Mouse (Mus musculus) lung, embryonic 14.5 days (tissue): ENCODE results near the gene Spg11. TPM values are rescaled to one million over a fixed set of nuclear protein-coding genes. Genes with fewer than 3 reads are reported as not detected.

Experiments used
- ATAC-seq: fragments of 200-750 bp; cut with Nextera tagmentation; 2 replicates; pipeline ENCODE4 v1.8.0; 2017; ENCODE audit warnings: mild to moderate bottlenecking, moderate TSS enrichment, moderate library complexity; ENCODE audit not compliant: insufficient read depth
- DNase-seq: peaks from one replicate; pipeline ENCODE4 v3.0.0-alpha.2; 2015
- H3K27ac ChIP-seq: fragments of 300-500 bp; sonication (generic); 2 replicates; pipeline ENCODE4 v1.5.1; 2014; ENCODE audit warnings: low read depth, mild to moderate bottlenecking, moderate library complexity
- H3K27me3 ChIP-seq: fragments of 300-500 bp; sonication (generic); 2 replicates; pipeline ENCODE4 v1.6.1; 2014; ENCODE audit warnings: low read length, control low read depth; ENCODE audit not compliant: insufficient read depth
- H3K36me3 ChIP-seq: fragments of 300-500 bp; sonication (generic); 2 replicates; pipeline ENCODE4 v1.6.1; 2014; ENCODE audit warnings: control low read depth; ENCODE audit not compliant: insufficient read depth
- H3K4me1 ChIP-seq: fragments of 300-500 bp; sonication (generic); 2 replicates; pipeline ENCODE4 v1.6.1; 2014; ENCODE audit warnings: antibody characterized with exemption, control low read depth; ENCODE audit not compliant: insufficient read depth
- H3K4me2 ChIP-seq: fragments of 300-500 bp; sonication (generic); 2 replicates; pipeline ENCODE4 v1.6.1; 2014; ENCODE audit warnings: mild to moderate bottlenecking
- H3K4me3 ChIP-seq: fragments of 300-500 bp; sonication (generic); 2 replicates; pipeline ENCODE4 v1.5.1; 2014; ENCODE audit warnings: low read depth, low read length
- H3K9ac ChIP-seq: fragments of 300-500 bp; sonication (generic); 2 replicates; pipeline ENCODE4 v1.6.1; 2014
- H3K9me3 ChIP-seq: fragments of 300-500 bp; sonication (generic); 2 replicates; pipeline ENCODE4 v1.6.1; 2016; ENCODE audit warnings: low read depth, low read length, control low read depth
- CTCF ChIP-seq: IDR thresholded peaks from 2 replicates; pipeline ENCODE4 v1.5.1; 2016; ENCODE audit warnings: antibody characterized with exemption, low read depth
- WGBS: fragments of 180-500 bp; shearing (Covaris S2); extraction: QIAGEN DNeasy Blood & Tissue Kit; methylation state at CpG from one replicate; pipeline ENCODE4 v1.1.7; 2014; 5-methylcytosine and 5-hydroxymethylcytosine counted together
- polyA plus RNA-seq: library from polyadenylated mRNA; unstranded; fragments of >200 nt; fragmentation: Nextera tagmentation; extraction: Ambion mirVana; gene quantifications from 2 replicates; pipeline ENCODE4 v1.2.1, GENCODE M21; 2014

The Spg11 gene
- polyA plus RNA-seq = 11.5 and 14.3 TPM in 2 replicates

GRCm38 (mm10) chr2:122117961-122118958 lies at the start of gene Spg11:
Spg11 (minus strand) TSS chr2:122118386.
- Histone ChIP-seq H3K9me3 (no peaks in the 10 kb centered on the region), H3K4me2 (peak within 1 kb of the TSS; percentile 72), H3K4me1 (0 out of 2 replicates have a peak, but pooled peaks cover 3% of the 10 kb centered on the region), H3K27me3 (no peaks in the 10 kb centered on the region), H3K27ac (peak within 1 kb of the TSS; percentile 99), H3K4me3 (peak within 1 kb of the TSS; percentile 85), H3K36me3 (peaks cover 9% of the 10 kb centered on the region; the same call in 1 of the 2 replicates), H3K9ac (peak within 1 kb of the TSS; percentile 91)
- DNase-seq (peak; percentile 99), ATAC-seq (peak; percentile 99)
- TF ChIP-seq CTCF = peak; percentile 12; the same call in 1 of the 2 replicates
- WGBS = under 1% methylated on average over 47 of the region's 47 CpGs

- Histone ChIP-seq H3K4me3 (no peak overlapping the region), H3K27me3 (no peaks in the 10 kb centered on the region), H3K9ac (no peak overlapping the region), H3K4me1 (no peaks in the 10 kb centered on the region), H3K27ac (no peak overlapping the region), H3K4me2 (no peak overlapping the region), H3K36me3 (no peaks in the 10 kb centered on the region), H3K9me3 (no peaks in the 10 kb centered on the region)
- no peak for DNase-seq
- TF ChIP-seq CTCF = no peak
- no peak for ATAC-seq
- 87% methylated on average over 11 of the region's 11 CpGs for WGBS
Measured at GRCm38 (mm10) chr2:122164293-122164692, 46.1 kb upstream of the Spg11 start.

- Histone ChIP-seq H3K4me3 (no peak overlapping the region), H3K4me1 (0 out of 2 replicates have a peak, but pooled peaks cover 2% of the 10 kb centered on the region), H3K36me3 (no peaks in the 10 kb centered on the region), H3K27ac (no peak overlapping the region), H3K27me3 (no peaks in the 10 kb centered on the region), H3K9me3 (no peaks in the 10 kb centered on the region), H3K4me2 (no peak overlapping the region), H3K9ac (no peak overlapping the region)
- 71% methylated on average over 13 of the region's 13 CpGs for WGBS
- no peak for TF ChIP-seq CTCF
- no peak for DNase-seq
- no peak for ATAC-seq
Measured at GRCm38 (mm10) chr2:122163430-122164195, 45.4 kb upstream of the Spg11 start.

- TF ChIP-seq CTCF = no peak
- H3K36me3 ChIP-seq = no peaks in the 10 kb centered on the region
- DNase-seq = no peak
- no peak overlapping the region for H3K4me2 ChIP-seq
- no peak overlapping the region for H3K27ac ChIP-seq
- H3K9me3 ChIP-seq = no peaks in the 10 kb centered on the region
- WGBS = 83% methylated on average over 2 of the region's 2 CpGs
- no peaks in the 10 kb centered on the region for H3K27me3 ChIP-seq
- no peak for ATAC-seq
- H3K4me1 ChIP-seq = peaks cover 9% of the 10 kb centered on the region; the same call in 1 of the 2 replicates
- H3K9ac ChIP-seq = no peak overlapping the region
- H3K4me3 ChIP-seq = no peak overlapping the region
Measured at GRCm38 (mm10) chr2:122162529-122162928, 44.3 kb upstream of the Spg11 start.

- H3K27me3 ChIP-seq = no peaks in the 10 kb centered on the region
- no peak overlapping the region for H3K27ac ChIP-seq
- H3K4me3 ChIP-seq = no peak overlapping the region
- WGBS = 36% methylated on average over 4 of the region's 4 CpGs
- TF ChIP-seq CTCF = no peak
- no peak overlapping the region for H3K9ac ChIP-seq
- no peaks in the 10 kb centered on the region for H3K9me3 ChIP-seq
- H3K36me3 ChIP-seq = no peaks in the 10 kb centered on the region
- no peak overlapping the region for H3K4me2 ChIP-seq
- DNase-seq (peak; percentile 40), ATAC-seq (peak; percentile 61; the same call in 1 of the 2 replicates)
- H3K4me1 ChIP-seq = peaks cover 9% of the 10 kb centered on the region; the same call in 1 of the 2 replicates
Measured at GRCm38 (mm10) chr2:122161542-122161941, 43.4 kb upstream of the Spg11 start.

- Histone ChIP-seq H3K4me2 (no peak within 1 kb of the TSS), H3K27me3 (no peaks in the 10 kb centered on the region), H3K4me1 (peaks cover 9% of the 10 kb centered on the region; the same call in 1 of the 2 replicates), H3K27ac (no peak within 1 kb of the TSS), H3K4me3 (no peak within 1 kb of the TSS), H3K36me3 (0 out of 2 replicates have a peak, but pooled peaks cover under 1% of the 10 kb centered on the region), H3K9ac (no peak within 1 kb of the TSS), H3K9me3 (no peaks in the 10 kb centered on the region)
- WGBS = 45% methylated on average over 2 of the region's 2 CpGs
- ATAC-seq (peak; percentile 54), DNase-seq (peak; percentile 93)
- peak; percentile 88 for TF ChIP-seq CTCF
Measured at GRCm38 (mm10) chr2:122160680-122161079, 42.5 kb upstream of the Spg11 start, which contains the start of gene Trim69. Trim69 (plus strand) TSS chr2:122160700.
